Mouse (Mus musculus) liver, adult 2 months (tissue): ENCODE data around the gene Ccdc13. TPM values are rescaled to one million over a fixed set of nuclear protein-coding genes. Genes with fewer than 3 reads are reported as not detected.

Source experiments
- DNase-seq: peaks from one replicate; pipeline ENCODE4 v3.0.0-alpha.2; 2011; ENCODE audit warnings: low read depth, low spot score; ENCODE audit errors: extremely low read depth
- H3K27ac ChIP-seq: fragments of 200-500 bp; replicated peaks from 2 replicates; pipeline ENCODE4 v1.5.1; 2012; ENCODE audit warnings: low read depth, mild to moderate bottlenecking, control low read depth, inconsistent platforms, low read length; ENCODE audit not compliant: insufficient read depth
- H3K27me3 ChIP-seq: fragments of 200-500 bp; 2 replicates; pipeline ENCODE4 v1.6.1; 2012; ENCODE audit warnings: mild to moderate bottlenecking, moderate library complexity, low read length, inconsistent platforms; ENCODE audit not compliant: control insufficient read depth, insufficient read depth
- H3K36me3 ChIP-seq: fragments of 200-500 bp; 2 replicates; pipeline ENCODE4 v1.6.1; 2012; ENCODE audit warnings: low read length, inconsistent platforms; ENCODE audit not compliant: control insufficient read depth, insufficient read depth
- H3K4me1 ChIP-seq: fragments of 200-500 bp; 2 replicates; pipeline ENCODE4 v1.6.1; 2011; ENCODE audit warnings: low read length; ENCODE audit not compliant: control insufficient read depth, insufficient read depth
- H3K4me3 ChIP-seq: fragments of 200-500 bp; 2 replicates; pipeline ENCODE4 v1.5.1; 2011; ENCODE audit warnings: low read depth, mild to moderate bottlenecking, control low read depth, low read length, moderate library complexity; ENCODE audit not compliant: insufficient read depth
- H3K79me2 ChIP-seq: fragments of 200-500 bp; 2 replicates; pipeline ENCODE4 v1.6.1; 2012; ENCODE audit warnings: inconsistent platforms, mild to moderate bottlenecking, low read length, moderate library complexity; ENCODE audit not compliant: control insufficient read depth, insufficient read depth
- H3K9ac ChIP-seq: fragments of 200-500 bp; 2 replicates; pipeline ENCODE4 v1.6.1; 2012; ENCODE audit warnings: low read depth, mild to moderate bottlenecking, control low read depth, inconsistent platforms, low read length
- CTCF ChIP-seq: fragments of 200-500 bp; IDR thresholded peaks from 2 replicates; pipeline ENCODE4 v1.5.1; 2011; ENCODE audit warnings: low read depth, low read length, control low read depth
- POLR2A ChIP-seq: fragments of 200-500 bp; IDR thresholded peaks from 2 replicates; pipeline ENCODE4 v1.6.1; 2011; ENCODE audit warnings: low read length, control low read depth; ENCODE audit not compliant: insufficient read depth; ENCODE audit errors: extremely low read depth
- WGBS: fragments of 180-500 bp; shearing (Covaris S2); methylation state at CpG from one replicate; pipeline ENCODE4 v1.1.7; 2018; 5-methylcytosine and 5-hydroxymethylcytosine counted together
- polyA plus RNA-seq: library from polyadenylated mRNA; depleted of rRNA; stranded (reverse); fragments of >200 nt; gene quantifications from 2 replicates; pipeline ENCODE4 v1.2.3, GENCODE M21; 2012
- total RNA-seq: library from RNA; depleted of rRNA; stranded (reverse); fragments of >200 nt; gene quantifications from 2 replicates; pipeline ENCODE4 v1.2.3, GENCODE M21; 2014

Ccdc13 gene
- total and polyA plus RNA-seq, 2 experiments, result not detected

- H3K9ac ChIP-seq, result peak within 1 kb of the TSS; percentile 56
- H3K79me2 ChIP-seq, result no peaks in the 10 kb centered on the region
- 2% methylated on average over 97 of the region's 97 CpGs for WGBS
- no peak for DNase-seq
- H3K27me3 ChIP-seq, result no peaks in the 10 kb centered on the region
- no peak for TF ChIP-seq CTCF
- no peak for TF ChIP-seq POLR2A
- H3K27ac ChIP-seq, result no peak within 1 kb of the TSS
- H3K36me3 ChIP-seq, result peaks cover 23% of the 10 kb centered on the region
- H3K4me3 ChIP-seq, result peak within 1 kb of the TSS; percentile 55
- H3K4me1 ChIP-seq, result peaks cover 12% of the 10 kb centered on the region
These were observed 79.9 kb downstream of the Ccdc13 start, which contains the start of gene Zfp651 for GRCm38 (mm10) chr9:121759091-121760081. TSS of gene Zfp651 (plus strand) at chr9:121759330.

- Histone ChIP-seq H3K27me3 (no peaks in the 10 kb centered on the region), H3K36me3 (peaks cover 32% of the 10 kb centered on the region), H3K4me3 (no peak overlapping the region), H3K79me2 (no peaks in the 10 kb centered on the region), H3K27ac (no peak overlapping the region), H3K4me1 (peaks cover 12% of the 10 kb centered on the region), H3K9ac (no peak overlapping the region)
- 47% methylated on average over 10 of the region's 10 CpGs for WGBS
- peak; percentile 22 for DNase-seq
- TF ChIP-seq CTCF, result no peak
- no peak for TF ChIP-seq POLR2A
These were observed 81.1 kb downstream of the Ccdc13 start for GRCm38 (mm10) chr9:121757835-121758814.

GRCm38 (mm10) chr9:121757432-121757831 is 81.8 kb downstream of the Ccdc13 start:
- no peak overlapping the region for H3K27ac ChIP-seq
- H3K27me3 ChIP-seq, result no peaks in the 10 kb centered on the region
- TF ChIP-seq CTCF, result no peak
- no peak for TF ChIP-seq POLR2A
- 70% methylated on average over 3 of the region's 3 CpGs for WGBS
- H3K36me3 ChIP-seq, result peaks cover 37% of the 10 kb centered on the region
- H3K4me3 ChIP-seq, result no peak overlapping the region
- H3K9ac ChIP-seq, result no peak overlapping the region
- no peaks in the 10 kb centered on the region for H3K79me2 ChIP-seq
- peaks cover 12% of the 10 kb centered on the region for H3K4me1 ChIP-seq
- DNase-seq, result no peak

- no peaks in the 10 kb centered on the region for H3K27me3 ChIP-seq
- WGBS, result 83% methylated on average over 3 of the region's 3 CpGs
- peaks cover 12% of the 10 kb centered on the region for H3K4me1 ChIP-seq
- no peak overlapping the region for H3K9ac ChIP-seq
- no peak for DNase-seq
- no peak overlapping the region for H3K27ac ChIP-seq
- no peak overlapping the region for H3K4me3 ChIP-seq
- TF ChIP-seq CTCF, result no peak
- no peak for TF ChIP-seq POLR2A
- peaks cover 44% of the 10 kb centered on the region for H3K36me3 ChIP-seq
- no peaks in the 10 kb centered on the region for H3K79me2 ChIP-seq
These were observed 82.5 kb downstream of the Ccdc13 start for GRCm38 (mm10) chr9:121756785-121757184.

- Histone ChIP-seq H3K36me3 (peaks cover 66% of the 10 kb centered on the region), H3K27ac (no peak overlapping the region), H3K79me2 (no peaks in the 10 kb centered on the region), H3K27me3 (no peaks in the 10 kb centered on the region), H3K4me3 (no peak overlapping the region), H3K9ac (no peak overlapping the region), H3K4me1 (peaks cover 12% of the 10 kb centered on the region)
- TF ChIP-seq CTCF (no peak), POLR2A (no peak)
- 91% methylated on average over 3 of the region's 3 CpGs for WGBS
- DNase-seq, result no peak
These were observed 84.6 kb downstream of the Ccdc13 start for GRCm38 (mm10) chr9:121754624-121755023.
